Mouse (Mus musculus) mouse embryonic stem cell (cell line): ENCODE measurements around the gene Rhbg.
"Not testable (repeated sequence)": the region's sequence is repeated elsewhere in the genome, so short reads cannot be mapped to it uniquely, and the experiment has no call there.

Source experiments
- in situ Hi-C, 2 experiments: fragments of 300-500 bp; cut with MboI; formaldehyde crosslinking; loops; 1 replicate in 1 of 2; 3 replicates in 1 of 2; pipeline ENCODE4 v1.14.3; 2019 to 2020; ENCODE audit warnings: low sequenced_read_pairs in 2 of 2, low pct_unique_long_range_greater_than_20kb in 1 of 2, mixed read lengths in 1 of 2; ENCODE audit not compliant: unreplicated experiment in 1 of 2

Gene Rhbg

GRCm38 (mm10) chr3:88254268-88254926, at the start of gene Rhbg:
Rhbg (minus strand) TSS chr3:88254709.
- in situ Hi-C loops: no loop called here

- in situ Hi-C loops: no loop called here
These were observed 44.7 kb upstream of the Rhbg start for GRCm38 (mm10) chr3:88299172-88299571.

- in situ Hi-C loops: no loop called here
These were observed 42.9 kb upstream of the Rhbg start for GRCm38 (mm10) chr3:88297321-88297851.

GRCm38 (mm10) chr3:88296561-88297318, 42.2 kb upstream of the Rhbg start, which contains the start of the genes Tsacc and Cct3:
Tsacc (minus strand) TSS chr3:88296999.
Cct3 (plus strand) TSS chr3:88297116.
- in situ Hi-C loops: no loop called here

GRCm38 (mm10) chr3:88296110-88296560, 41.6 kb upstream of the Rhbg start:
- in situ Hi-C loops: no loop called here

- in situ Hi-C loops: not testable (repeated sequence)
These were observed 40.8 kb upstream of the Rhbg start for GRCm38 (mm10) chr3:88295272-88295671.

GRCm38 (mm10) chr3:88291970-88292369, 37.5 kb upstream of the Rhbg start:
- in situ Hi-C loops: loop anchor here in 1 of 2 experiments (5.0 kb wide), 1 partner anchor 45 kb away; no protein-coding TSS in a partner anchor

- in situ Hi-C loops: not testable (repeated sequence)
These were observed 33.7 kb upstream of the Rhbg start for GRCm38 (mm10) chr3:88288133-88288713.

GRCm38 (mm10) chr3:88287110-88287509, 32.6 kb upstream of the Rhbg start, which contains the start of gene Gm38392:
Gm38392 (minus strand) TSS chr3:88287210.
- in situ Hi-C loops: no loop called here

- in situ Hi-C loops: not testable (repeated sequence)
These were observed 31.0 kb upstream of the Rhbg start for GRCm38 (mm10) chr3:88285565-88285895.

- in situ Hi-C loops: not testable (repeated sequence)
These were observed 30.5 kb upstream of the Rhbg start for GRCm38 (mm10) chr3:88284815-88285564.

GRCm38 (mm10) chr3:88281141-88281916, 26.8 kb upstream of the Rhbg start:
- in situ Hi-C loops: not testable (repeated sequence)

GRCm38 (mm10) chr3:88280035-88280434, 25.5 kb upstream of the Rhbg start:
- in situ Hi-C loops: no loop called here

- in situ Hi-C loops: no loop called here
These were observed 22.1 kb upstream of the Rhbg start for GRCm38 (mm10) chr3:88276529-88277143.

GRCm38 (mm10) chr3:88276121-88276520, 21.6 kb upstream of the Rhbg start:
- in situ Hi-C loops: no loop called here

- in situ Hi-C loops: no loop called here
These were observed 19.5 kb upstream of the Rhbg start for GRCm38 (mm10) chr3:88274002-88274401.

GRCm38 (mm10) chr3:88271859-88272258, 17.4 kb upstream of the Rhbg start:
- in situ Hi-C loops: no loop called here
